In the genomic region with DNA sequence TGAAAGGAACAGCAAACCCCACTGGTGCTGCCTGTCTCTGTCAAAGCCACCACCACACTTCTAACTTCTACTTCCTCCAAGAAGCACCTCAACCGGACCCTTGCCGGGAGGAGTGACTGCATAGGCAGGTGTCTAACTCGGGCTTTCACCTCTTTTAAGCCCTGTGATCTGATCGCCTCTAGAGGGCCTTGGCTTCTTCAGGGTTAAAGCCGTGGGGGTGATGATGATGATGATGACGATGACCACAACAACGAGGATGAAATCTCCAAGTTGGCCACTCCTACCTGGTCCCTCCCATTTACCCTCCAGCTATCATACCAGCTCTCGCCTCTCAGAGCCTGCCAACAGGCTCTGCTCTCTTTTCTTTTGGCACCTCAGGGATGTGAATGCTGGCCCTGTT, we compare ENCODE assay signal across 19 mouse cellular contexts.
"Had no signal": no experiment of that assay in that cellular context is flagged by ENCODE, and none has a peak within 500 bp of the region (broad histone marks: within the 10 kb centered on the region; RNA-seq: fewer than 3 reads in every experiment).

No protein-coding gene starts in this region.

- H3K36me3 ChIP-seq: heart, embryonic 13.5 days; heart, embryonic 15.5 days; hindbrain, embryonic 13.5 days; hindbrain, embryonic 15.5 days; intestine, embryonic 15.5 days; limb, embryonic 13.5 days; limb, embryonic 15.5 days; liver, embryonic 12.5 days had no signal

- H3K27ac ChIP-seq: heart, adult 2 months; heart, embryonic 13.5 days; heart, embryonic 15.5 days; hindbrain, embryonic 13.5 days; hindbrain, embryonic 15.5 days; hindbrain, postnatal 0 days; intestine, embryonic 15.5 days; layer of hippocampus, adult 2 months; limb, embryonic 13.5 days; limb, embryonic 15.5 days; liver, embryonic 12.5 days had no signal

- H3K4me2 ChIP-seq: heart, embryonic 11.5 days; heart, embryonic 13.5 days; heart, embryonic 15.5 days; hindbrain, embryonic 13.5 days; hindbrain, embryonic 15.5 days; intestine, embryonic 15.5 days; limb, embryonic 13.5 days; limb, embryonic 15.5 days; liver, embryonic 12.5 days had no signal

- H3K9ac ChIP-seq: heart, embryonic 13.5 days; heart, embryonic 15.5 days; hindbrain, embryonic 13.5 days; hindbrain, embryonic 15.5 days; intestine, embryonic 15.5 days; limb, embryonic 13.5 days; limb, embryonic 15.5 days; liver, embryonic 12.5 days had no signal

- H3K4me1 ChIP-seq: heart, embryonic 13.5 days; heart, embryonic 15.5 days; hindbrain, embryonic 13.5 days; hindbrain, embryonic 15.5 days; intestine, embryonic 15.5 days; limb, embryonic 13.5 days; limb, embryonic 15.5 days; liver, embryonic 12.5 days had no signal

- H3K9me3 ChIP-seq: heart, embryonic 13.5 days; heart, embryonic 15.5 days; hindbrain, embryonic 13.5 days; hindbrain, embryonic 15.5 days; intestine, embryonic 15.5 days; limb, embryonic 13.5 days; limb, embryonic 15.5 days; liver, embryonic 12.5 days had no signal

- H3K27me3 ChIP-seq: heart, embryonic 15.5 days; hindbrain, embryonic 13.5 days; hindbrain, embryonic 15.5 days; intestine, embryonic 15.5 days; limb, embryonic 13.5 days; limb, embryonic 15.5 days had no signal

- ATAC-seq: hindbrain, postnatal 0 days; inflammation-experienced regulatory T-cells, adult 6 months; intestine, embryonic 15.5 days; intestine, postnatal 0 days; liver, embryonic 12.5 days had no signal

- H3K4me3 ChIP-seq: heart, adult 2 months; heart, embryonic 13.5 days; heart, embryonic 15.5 days; hindbrain, embryonic 13.5 days; hindbrain, embryonic 15.5 days; intestine, embryonic 15.5 days; layer of hippocampus, adult 2 months; limb, embryonic 13.5 days; limb, embryonic 15.5 days; liver, embryonic 12.5 days had no signal

- DNase-seq: gastrocnemius, postnatal 25 days; heart, adult 2 months; heart, postnatal 14 days; heart, postnatal 36 days; kidney, adult 18-20 months; left cerebral cortex, postnatal 4 days had no signal
